Mouse (Mus musculus): ENCODE results near the gene Pgp. TPM values are rescaled to one million over a fixed set of nuclear protein-coding genes. Genes with fewer than 3 reads are reported as not detected.
"Not testable (repeated sequence)": the region's sequence is repeated elsewhere in the genome, so short reads cannot be mapped to it uniquely, and the experiment has no call there.

Pgp gene
- total RNA-seq, 2 experiments from 2014 or later, result 60.4 to 75.1 TPM

- intact Hi-C loops (cut with DNase I), result no loop called here
These were observed 15.3 kb upstream of the Pgp start for GRCm38 (mm10) chr17:24454756-24455522.

GRCm38 (mm10) chr17:24455523-24456206, 14.5 kb upstream of the Pgp start:
- intact Hi-C loops (cut with DNase I); DNase-seq (ENCODE audit: low spot score in 2 of 2): not testable (repeated sequence)

More at GRCm38 (mm10) chr17:24454756-24455522, 15.3 kb upstream of the Pgp start:
- peak; percentile 97 to 99 for DNase-seq (ENCODE audit: low spot score in 2 of 2)

GRCm38 (mm10) chr17:24461580-24461979, 8.6 kb upstream of the Pgp start:
- no peak for DNase-seq (ENCODE audit: low spot score in 2 of 2)
- intact Hi-C loops (cut with DNase I), result no loop called here

- no peak for DNase-seq (ENCODE audit: low spot score in 2 of 2)
- intact Hi-C loops (cut with DNase I), result no loop called here
These were observed 7.3 kb upstream of the Pgp start for GRCm38 (mm10) chr17:24462932-24463331.

- intact Hi-C loops (cut with DNase I), result no loop called here
- DNase-seq (ENCODE audit: low spot score in 2 of 2), result no peak
These were observed 6.6 kb upstream of the Pgp start for GRCm38 (mm10) chr17:24463374-24464133.

GRCm38 (mm10) chr17:24468636-24469246, 1.5 kb upstream of the Pgp start:
- intact Hi-C loops (cut with DNase I), result no loop called here
- no peak for DNase-seq (ENCODE audit: low spot score in 2 of 2)

- intact Hi-C loops (cut with DNase I), result no loop called here
These were observed 769 bp upstream of the Pgp start for GRCm38 (mm10) chr17:24469336-24469909.

GRCm38 (mm10) chr17:24470701-24471527, 722 bp downstream of the Pgp start:
- peak; percentile 55 to 65 for DNase-seq (ENCODE audit: low spot score in 2 of 2)
- intact Hi-C loops (cut with DNase I), result no loop called here

More at GRCm38 (mm10) chr17:24469336-24469909, 769 bp upstream of the Pgp start:
- no peak for DNase-seq (ENCODE audit: low spot score in 2 of 2)

GRCm38 (mm10) chr17:24472512-24472911, 2.3 kb downstream of the Pgp start:
- DNase-seq (ENCODE audit: low spot score in 2 of 2), result peak in 1 of 2 experiments; percentile 14
- intact Hi-C loops (cut with DNase I), result no loop called here

GRCm38 (mm10) chr17:24473612-24474275, 3.6 kb downstream of the Pgp start, which contains the start of gene Bricd5:
Gene Bricd5, plus strand, starts transcription at chr17:24473884.
- no peak for DNase-seq (ENCODE audit: low spot score in 2 of 2)
- intact Hi-C loops (cut with DNase I), result no loop called here

GRCm38 (mm10) chr17:24474557-24474956, 4.4 kb downstream of the Pgp start:
- DNase-seq (ENCODE audit: low spot score in 2 of 2), result peak in 1 of 2 experiments; percentile 30
- intact Hi-C loops (cut with DNase I), result no loop called here

GRCm38 (mm10) chr17:24475586-24475985, 5.4 kb downstream of the Pgp start:
- intact Hi-C loops (cut with DNase I), result loop anchor here (5.0 kb wide), 1 partner anchor 37 kb away; no protein-coding TSS in a partner anchor
- DNase-seq (ENCODE audit: low spot score in 2 of 2), result no peak

GRCm38 (mm10) chr17:24476022-24476776, 6.0 kb downstream of the Pgp start:
- intact Hi-C loops (cut with DNase I), result loop anchor here (5.0 kb wide), 1 partner anchor 36 kb away; no protein-coding TSS in a partner anchor
- no peak for DNase-seq (ENCODE audit: low spot score in 2 of 2)

- DNase-seq (ENCODE audit: low spot score in 2 of 2), result no peak
- intact Hi-C loops (cut with DNase I), result loop anchor here (5.0 kb wide), 1 partner anchor 35 kb away; no protein-coding TSS in a partner anchor
These were observed 7.1 kb downstream of the Pgp start for GRCm38 (mm10) chr17:24477053-24477984.

GRCm38 (mm10) chr17:24477985-24478600, 7.9 kb downstream of the Pgp start:
- DNase-seq (ENCODE audit: low spot score in 2 of 2), result no peak
- intact Hi-C loops (cut with DNase I), result loop anchor here (5.0 kb wide), 1 partner anchor 34 kb away; no protein-coding TSS in a partner anchor
